Mouse (Mus musculus) spleen, embryonic (tissue): Measurements from ENCODE around the gene Rcan2.

Experiments used
- CTCF ChIA-PET: fragments of 350-600 bp; sonication (Branson Sonifier 250); formaldehyde crosslinking; loops from one replicate; lab custom pipeline; 2022; lab: Charles Lee

Gene Rcan2

DNA sequence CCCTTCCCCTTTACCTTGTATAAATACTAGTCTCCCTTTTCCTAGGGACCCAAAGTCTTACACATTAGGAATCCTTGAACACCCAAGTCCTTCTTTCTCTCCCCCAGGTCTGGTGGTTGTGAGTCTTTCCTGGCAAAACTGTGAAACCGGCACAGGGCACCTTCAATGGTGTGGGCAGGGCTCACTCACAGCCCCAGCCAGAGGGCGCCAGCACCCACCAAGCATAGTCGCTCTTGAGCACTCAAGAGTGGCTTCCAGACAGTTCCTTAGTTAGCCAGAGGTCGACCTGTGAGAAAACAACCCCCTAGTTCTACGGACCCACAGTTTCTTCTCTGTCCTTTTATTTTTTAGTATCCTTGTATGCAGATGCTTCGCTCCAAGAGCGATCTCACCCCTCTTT is at the start of gene Rcan2:
Gene Rcan2 (plus strand): TSS at position 275 of the 400 bp plus-strand sequence.
- CTCF ChIA-PET, result interaction anchor here (0.6 kb wide), 1 partner anchor 68 kb away, joined by 4 read pairs; no protein-coding TSS in a partner anchor

DNA sequence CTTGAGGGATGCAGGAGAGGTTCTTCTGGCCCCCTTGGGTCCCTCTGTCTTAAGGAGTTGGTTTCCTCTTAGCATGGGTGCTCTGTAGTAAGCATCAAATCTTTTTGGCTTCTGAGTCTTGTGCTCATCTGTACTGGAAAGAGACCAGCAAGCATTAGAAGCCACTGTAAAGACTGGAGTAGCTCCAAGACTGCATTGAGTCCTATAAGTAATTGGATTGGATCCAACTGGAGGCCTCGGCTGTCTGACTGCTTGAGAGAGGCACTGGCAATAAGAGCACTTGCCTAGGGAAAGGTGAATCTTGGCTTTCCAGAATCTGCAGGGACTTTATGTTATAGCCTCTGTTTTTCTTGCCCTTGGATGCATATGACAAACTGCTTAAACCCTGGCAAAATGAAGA is 48.3 kb upstream of the Rcan2 start:
- CTCF ChIA-PET, result no interaction called here

DNA sequence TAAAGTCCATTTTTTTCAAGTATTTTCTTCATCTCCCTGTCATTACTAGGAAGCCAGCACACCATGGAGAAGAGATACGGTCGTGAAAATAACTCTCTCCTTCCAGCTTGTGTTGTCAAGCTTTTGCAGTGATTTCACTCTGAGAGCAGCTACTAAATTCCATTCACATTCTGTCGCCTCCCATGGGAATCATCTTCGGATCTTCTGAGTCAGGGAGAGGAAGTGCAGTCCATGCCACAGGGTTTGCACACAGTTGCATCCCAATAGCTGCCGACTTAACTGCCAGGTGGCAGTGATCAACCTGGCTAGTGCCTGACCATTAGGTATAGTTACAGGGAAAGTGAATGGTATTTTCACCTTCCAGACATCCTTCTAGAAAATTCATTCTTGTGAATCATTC is 46.5 kb upstream of the Rcan2 start:
- CTCF ChIA-PET, result no interaction called here

DNA sequence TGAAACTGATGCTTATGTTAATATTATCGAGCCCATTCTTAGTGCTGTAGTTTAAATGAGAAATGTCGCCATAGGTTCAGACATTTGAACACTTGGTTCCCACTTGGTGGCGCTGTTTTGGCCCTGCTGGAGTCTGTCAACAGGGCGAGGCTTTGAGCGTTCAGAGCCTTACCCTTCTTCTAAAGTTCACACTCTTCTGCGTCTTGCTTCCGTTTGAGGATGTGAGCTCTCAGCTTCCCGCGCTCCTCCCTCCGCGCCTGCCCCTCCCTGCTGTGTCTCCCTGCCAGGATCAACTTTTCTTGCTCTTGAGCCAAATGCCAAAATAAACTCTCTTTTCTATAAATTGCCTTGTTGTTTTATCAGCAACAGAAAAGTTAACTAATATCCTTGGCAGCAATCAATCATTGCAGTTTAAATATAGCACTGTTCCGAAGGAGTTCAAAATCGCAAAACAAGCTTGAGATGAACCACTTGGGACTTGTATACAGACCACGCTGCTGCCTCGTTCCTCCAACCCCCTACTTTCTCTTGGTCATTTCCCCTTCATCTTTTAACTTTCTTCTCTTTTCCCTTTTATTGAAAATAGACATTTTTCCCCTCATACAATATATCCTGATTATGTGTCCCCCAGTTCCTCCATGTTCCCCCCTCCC is 42.4 kb upstream of the Rcan2 start:
- CTCF ChIA-PET, result interaction anchor here (0.7 kb wide), 1 partner anchor 48 kb away, joined by 6 read pairs; no protein-coding TSS in a partner anchor

DNA sequence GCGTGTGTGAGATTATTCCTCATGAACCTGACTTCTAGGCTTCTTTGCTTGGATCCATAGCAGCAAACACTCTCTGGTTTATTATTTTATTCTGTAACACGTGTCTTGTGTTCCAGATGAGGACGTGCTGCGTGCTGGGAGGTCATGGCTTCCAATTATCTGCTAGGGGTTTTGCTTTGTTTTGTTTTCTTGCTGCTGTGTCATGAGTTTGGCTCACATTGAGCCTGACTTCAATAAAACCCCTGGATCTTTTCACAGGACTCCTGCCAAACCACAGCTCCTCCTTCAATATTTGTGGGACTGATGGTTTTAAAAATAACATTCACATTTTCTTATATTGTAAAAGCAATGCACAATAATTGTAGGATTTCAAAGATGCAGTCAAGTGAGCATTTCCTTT is 16.6 kb upstream of the Rcan2 start:
- CTCF ChIA-PET, result no interaction called here

DNA sequence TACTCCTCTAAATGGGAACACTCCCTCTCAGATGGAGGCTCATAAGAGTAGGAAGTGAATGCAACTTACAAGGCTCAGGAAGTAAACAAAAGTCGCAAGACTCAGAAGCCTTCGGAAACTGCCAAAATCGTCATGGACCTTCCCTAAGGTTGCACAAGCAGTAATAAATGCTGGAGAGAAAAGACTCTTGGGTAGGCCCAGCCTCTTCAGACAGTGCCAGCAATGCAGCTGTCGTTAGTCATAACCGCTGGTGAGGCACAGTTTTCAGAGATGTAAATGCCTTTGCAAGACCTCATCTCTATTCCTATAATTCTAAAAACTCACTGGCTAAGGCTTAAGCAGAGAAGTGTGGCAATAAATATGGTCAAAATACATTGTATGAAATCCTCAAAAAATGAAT is 12.9 kb upstream of the Rcan2 start:
- CTCF ChIA-PET, result no interaction called here

DNA sequence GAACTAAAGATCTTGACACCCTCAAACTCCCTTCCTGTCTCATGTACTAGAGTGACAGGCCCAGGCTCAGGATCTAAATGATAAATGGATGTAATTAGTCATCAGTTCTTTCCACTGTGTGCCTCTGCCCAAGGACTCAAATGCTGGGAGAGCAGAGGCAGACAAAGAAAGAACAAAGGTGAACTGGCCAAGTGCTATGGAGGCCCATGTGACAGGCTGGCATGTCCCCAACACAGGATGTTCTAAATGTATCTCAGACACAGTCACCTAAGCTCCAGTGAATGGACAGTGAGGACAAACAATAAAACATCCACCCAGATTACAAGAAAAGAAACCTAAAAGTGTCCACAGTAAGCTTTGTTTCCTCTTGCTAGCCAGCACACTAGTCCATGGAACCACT is 11.8 kb upstream of the Rcan2 start:
- CTCF ChIA-PET, result no interaction called here

DNA sequence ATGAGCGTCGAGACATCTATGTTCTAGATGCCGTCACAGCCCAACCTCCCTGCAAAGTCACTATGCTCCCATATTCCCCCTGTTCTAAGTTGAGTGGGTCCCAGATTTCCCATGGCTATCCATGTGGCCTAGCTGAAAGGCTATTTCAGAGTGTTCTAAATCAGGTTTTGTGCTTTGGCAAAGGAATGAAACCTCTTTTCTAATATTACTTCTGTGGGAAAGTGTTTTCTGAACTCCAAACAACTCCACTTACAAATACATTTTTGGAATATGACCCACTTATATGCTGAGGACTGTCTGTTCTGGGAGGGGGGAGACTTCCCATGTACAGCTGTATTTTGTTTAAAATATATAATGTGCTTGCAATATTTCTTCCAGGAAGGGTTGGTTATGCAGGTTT is 9.4 kb upstream of the Rcan2 start:
- CTCF ChIA-PET, result no interaction called here

DNA sequence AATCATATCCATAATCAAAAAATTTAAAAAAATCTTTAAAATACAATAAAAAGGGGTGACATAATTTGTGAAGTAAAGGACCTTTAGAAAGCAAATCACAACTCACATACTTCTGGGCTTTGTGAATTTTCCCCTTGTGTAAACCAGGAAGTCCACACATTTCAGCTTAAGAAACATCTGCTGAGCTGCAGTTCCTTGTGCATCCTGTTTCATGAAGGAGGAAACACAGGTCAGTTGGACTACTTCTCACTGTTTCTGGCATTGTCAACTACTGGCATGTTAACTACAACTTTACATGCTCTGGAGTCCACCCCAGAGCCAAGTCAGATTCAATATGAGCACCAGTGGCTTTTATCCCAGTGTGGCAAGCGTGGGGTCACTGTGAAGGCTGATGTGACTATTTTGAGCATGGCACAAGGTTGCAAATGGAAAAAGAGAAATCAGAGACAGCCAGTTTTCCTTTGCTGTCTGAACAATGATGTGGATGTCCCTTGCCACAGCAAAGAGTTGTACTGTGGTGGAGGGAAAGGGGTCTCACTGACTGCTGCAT is 6.3 kb upstream of the Rcan2 start:
- CTCF ChIA-PET, result no interaction called here

DNA sequence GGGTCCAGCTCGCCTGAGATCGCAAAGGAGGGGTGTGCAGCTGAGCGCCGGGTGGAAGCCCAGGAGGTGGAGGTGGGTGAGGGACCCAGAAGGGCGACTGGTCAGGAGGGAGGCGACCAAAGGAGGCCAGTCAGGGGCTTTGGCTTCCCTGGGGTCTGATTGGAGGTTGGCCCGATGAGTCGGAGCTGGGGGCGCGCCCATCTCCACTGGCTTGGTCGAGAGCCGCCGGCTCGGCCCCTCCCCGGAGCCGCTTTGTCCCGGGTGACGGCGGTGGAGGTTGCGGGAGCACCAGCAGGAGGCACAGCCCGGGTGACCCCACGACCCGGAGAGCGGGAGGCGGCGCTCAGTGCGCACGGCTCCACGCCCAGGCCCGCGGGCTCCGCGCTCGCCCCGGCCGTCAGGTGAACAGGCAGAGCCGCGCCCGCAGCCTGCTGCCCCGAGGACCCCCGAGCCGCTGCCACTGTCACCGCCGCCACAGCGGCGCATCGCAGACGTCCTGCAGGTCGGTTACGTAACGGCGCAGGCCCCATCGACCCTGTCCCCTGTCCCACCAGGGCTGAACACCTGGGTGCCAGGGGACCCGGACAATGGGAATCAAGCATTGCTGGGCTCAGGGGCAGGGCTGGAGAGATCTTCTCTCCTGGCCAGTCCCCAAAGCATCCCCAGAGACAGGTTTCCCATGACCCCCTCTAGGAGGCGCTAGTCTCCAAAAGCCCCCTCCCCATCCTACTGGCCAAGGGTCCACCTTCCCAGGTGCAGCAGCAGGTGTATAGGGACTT is 633 bp downstream of the Rcan2 start:
- CTCF ChIA-PET, result interaction anchor here (0.6 kb wide), 1 partner anchor 68 kb away, joined by 4 read pairs; no protein-coding TSS in a partner anchor

DNA sequence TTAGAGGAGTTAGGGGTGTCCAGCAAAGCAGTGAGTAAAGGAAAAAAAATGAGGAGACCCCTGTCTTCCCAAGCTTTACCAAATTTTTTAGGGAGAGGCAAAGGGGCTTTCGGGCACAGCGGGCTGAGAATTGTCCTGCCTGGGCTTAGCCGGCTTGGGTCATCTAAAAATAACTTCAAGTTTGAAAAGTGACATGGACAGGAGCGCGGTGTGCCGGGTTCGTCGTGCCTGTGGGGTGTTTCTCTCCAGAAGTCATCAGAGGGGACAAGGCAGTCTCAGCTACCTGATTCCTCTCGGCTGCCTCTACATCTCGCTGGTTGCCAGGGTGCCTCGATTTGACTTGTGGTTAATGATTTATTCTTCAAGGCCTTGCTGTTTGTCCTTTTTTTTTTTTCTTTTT is 1.3 kb downstream of the Rcan2 start:
- CTCF ChIA-PET, result no interaction called here

DNA sequence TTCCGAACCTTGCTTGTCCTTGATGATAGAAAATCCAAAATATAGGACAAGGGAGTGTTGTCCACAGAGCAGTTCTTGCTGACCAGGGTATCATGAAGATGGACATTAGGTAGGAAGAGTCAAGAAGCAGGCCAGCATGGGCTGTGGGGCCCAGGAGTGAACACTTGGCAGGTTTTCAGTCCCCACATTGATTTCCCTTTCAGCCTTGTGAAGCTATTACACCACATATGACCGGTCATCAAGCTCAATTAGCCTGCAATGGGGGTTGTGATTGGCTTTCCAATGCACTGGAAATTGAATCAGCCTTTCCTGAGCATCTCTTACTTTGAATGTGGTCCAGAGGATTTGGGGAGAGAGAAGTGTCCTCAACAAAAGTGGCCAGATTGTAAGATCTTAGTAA is 2.0 kb downstream of the Rcan2 start:
- CTCF ChIA-PET, result no interaction called here

DNA sequence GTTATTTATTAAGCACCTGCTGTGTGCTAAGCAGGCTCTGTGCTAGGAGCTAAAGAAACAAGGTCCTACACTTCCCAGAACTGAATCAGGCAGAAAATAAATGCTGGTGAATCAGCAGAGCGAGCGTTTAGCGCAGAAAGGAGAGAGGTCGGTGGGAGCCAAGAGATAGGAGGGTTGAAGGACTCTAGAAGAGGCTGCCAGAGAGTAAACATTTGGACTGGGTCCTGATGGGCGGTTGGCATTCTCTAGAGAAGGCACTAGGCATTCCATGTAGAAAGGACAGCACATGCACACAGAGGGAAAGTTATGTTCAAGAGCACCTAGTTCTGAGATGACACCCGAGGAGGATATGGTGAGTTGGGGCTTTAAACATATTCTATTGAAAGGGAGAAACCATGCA is 2.6 kb downstream of the Rcan2 start:
- CTCF ChIA-PET, result no interaction called here

DNA sequence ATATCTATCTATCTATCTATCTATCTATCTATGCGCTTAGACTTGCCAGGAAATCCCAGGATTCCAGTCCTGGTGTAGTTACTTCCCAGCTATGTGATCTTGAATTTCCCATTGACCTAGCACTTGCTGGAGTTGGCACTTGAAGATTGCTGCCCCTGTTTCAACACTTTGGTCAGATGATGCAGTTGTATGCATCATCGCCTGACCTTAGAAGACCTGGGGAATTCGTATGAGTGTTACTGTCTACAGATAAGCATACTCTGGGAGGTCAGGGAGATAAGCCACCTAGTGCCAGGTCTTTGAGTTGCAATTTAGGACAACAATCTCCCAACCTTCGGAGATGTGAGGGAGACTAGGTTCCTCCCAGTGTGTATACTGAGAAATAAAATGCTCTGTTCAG is 5.7 kb downstream of the Rcan2 start:
- CTCF ChIA-PET, result no interaction called here

DNA sequence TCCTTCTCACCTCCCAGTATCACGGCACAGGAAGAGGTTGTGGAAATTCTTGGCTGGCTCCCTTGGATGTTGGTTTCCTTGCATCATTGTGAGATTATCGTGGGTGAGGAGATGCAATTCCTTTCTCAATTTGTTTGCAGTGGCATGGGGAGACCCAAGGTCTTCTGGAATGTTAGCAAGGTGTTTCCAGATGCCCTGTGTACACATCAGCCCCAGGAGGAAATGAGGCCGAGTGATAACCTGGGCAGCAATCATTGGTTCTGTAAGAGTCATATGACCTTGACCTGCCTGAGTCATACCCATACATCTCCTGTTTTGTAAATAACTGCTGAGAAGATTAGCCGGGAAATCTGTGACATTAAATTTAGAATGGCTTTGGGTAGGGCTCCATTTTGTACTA is 10.3 kb downstream of the Rcan2 start:
- CTCF ChIA-PET, result no interaction called here

DNA sequence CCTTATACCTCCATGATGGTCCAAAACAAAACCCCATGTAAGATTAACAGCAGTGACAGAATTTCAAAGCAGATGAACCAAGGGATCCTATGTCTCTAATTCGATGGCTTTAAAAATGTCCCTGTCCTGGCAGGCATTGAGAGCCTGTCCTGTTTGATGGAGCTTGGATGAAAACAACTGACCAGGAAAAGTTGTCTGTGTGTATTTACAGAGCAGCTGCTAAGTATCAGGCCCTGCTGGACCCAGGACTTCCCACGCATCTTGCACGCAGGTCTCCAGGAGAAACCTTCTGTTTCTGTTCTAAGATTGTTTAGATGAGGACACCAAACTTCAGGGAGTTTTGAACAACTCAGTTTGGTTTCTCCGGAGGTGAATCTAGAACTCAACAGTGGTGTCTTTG is 14.2 kb downstream of the Rcan2 start:
- CTCF ChIA-PET, result no interaction called here

DNA sequence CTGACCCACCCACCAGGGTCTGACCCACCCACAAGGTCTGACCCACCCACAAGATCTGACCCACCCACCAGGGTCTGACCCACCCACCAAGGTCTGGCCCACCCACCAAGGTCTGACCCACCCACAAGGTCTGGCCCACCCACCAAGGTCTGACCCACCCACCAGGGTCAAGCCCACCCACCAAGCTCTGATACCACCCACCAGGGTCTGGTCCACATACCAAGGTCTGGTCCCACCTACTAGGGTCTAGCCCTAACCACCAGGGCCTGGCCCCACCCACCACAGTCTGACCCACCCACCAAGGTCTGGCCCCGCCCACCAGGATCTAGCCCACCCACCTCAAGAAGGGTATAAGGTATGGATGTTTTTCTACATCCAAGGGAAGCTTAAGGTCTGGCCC is 15.3 kb downstream of the Rcan2 start:
- CTCF ChIA-PET, result no interaction called here

DNA sequence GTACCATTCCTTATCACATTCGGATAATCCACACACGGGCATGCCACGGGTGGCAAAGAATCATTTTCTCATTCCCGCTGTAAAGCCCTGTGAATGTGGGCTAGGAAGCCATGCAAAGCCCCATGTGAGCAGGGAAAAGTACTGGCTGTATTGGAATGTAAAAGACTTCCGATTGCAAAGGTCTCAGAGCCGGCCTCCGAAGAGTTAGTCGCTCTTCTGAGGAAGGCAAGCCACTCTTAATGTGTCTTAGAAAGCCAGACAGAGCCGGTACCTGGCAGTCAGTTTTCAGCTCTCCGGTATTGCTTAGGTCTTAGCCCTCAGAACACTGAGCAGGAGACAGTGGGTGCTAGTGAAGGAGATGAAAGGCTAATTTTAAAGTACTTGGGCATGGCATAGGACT is 16.0 kb downstream of the Rcan2 start:
- CTCF ChIA-PET, result no interaction called here

DNA sequence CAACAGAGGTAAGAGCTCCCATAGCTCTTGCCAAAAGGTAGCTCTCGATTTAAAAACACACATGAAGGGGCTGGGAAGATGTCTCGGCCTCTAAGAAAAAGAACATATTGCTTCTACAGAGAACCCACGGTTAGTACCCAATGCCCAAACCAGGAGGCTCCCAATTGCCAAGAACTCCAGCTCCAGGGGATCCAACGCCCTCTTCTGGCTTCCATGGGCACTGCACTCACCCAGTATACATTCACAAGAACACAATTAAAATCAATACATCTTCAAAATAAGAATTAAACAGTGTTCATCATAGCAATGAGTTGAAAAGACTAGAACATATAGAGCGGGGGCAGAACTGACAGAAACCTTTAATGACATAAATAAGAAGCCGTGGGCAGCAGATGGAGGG is 17.2 kb downstream of the Rcan2 start:
- CTCF ChIA-PET, result no interaction called here

DNA sequence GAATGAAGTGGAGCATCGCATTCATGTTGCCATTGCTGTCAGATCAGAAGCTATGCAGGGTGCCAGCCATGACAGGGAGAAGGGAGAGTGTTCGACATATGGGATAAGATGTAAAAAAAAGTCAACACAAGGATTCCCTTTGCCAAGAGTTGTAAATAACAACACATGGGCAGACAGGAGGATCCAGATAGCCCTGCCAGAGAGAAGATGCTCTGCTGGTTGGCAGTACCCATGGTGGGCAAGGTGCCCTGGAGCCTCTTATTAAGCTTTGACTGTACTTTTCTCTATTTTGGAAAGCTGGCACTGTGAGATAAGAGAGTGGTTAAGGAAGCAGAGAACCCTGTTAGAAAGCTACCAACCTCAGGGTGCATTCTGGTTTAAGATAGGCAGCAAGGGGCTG is 19.8 kb downstream of the Rcan2 start:
- CTCF ChIA-PET, result no interaction called here

DNA sequence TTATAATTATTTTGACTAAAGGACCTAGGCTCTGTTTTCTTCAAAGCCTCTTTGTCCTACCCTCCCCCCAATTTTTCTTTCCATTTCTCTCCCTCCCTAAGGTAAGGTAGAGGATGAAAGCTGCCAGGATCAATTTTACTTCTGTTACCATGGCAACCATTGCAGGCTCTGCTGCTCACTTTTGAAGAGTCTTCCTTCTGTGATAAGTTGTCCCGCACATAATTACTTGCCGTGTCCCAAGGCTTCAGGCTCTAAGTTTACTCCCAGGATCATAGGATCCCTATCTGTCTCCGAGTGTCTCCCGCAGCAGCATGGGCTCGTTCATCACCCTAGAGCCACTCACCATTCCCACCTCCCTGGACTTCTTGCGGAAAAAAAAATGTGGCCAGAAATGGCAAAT is 21.1 kb downstream of the Rcan2 start:
- CTCF ChIA-PET, result no interaction called here

DNA sequence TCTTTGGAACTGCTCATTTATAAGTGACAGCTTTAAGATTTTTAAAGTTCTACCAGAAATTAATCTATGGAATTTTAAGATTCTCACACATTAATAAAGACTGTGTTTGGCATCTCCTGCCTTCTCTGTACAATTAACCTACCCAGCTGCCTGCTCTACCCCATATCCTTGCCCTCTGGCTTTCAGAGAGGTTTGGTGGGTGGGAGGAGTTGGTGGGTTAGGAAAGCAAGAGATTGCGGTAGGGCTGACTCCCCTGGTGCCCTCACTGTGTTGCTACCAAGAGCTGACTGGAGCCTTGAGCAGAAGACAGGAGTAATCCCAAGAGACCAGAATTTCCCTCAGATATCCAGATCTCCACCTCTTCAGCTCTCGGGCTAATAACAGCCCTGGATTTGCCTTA is 21.5 kb downstream of the Rcan2 start:
- CTCF ChIA-PET, result no interaction called here

DNA sequence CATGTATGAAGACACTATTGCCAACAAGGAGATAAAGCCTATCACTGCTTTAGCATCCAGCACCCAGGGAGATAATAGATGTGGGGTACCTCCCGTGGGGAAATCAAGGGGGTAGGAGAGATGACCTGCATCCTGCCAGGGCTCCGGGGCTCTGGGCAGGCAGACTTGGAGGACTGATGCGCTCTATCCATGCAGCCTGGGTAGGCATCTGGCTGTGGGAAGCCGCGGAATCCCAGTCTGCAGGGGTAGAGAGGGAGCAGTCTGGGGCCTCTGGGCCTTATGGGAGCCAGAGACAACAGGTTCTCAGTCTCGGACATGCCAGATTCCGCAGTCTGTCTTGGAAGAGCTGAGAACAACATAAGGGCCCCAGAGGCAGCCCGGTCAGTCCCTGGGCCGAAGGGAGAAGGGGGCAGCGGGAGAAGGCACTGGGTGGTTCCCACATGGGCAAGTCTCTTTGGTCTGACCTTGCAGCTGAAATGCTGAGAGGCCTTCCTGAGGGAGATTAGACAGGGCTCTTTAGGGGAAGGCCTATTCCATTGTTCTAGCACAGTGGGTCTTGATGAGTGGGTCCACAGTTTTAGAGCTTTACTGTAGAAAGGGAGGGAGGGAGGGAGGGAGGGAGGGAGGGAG is 23.7 kb downstream of the Rcan2 start:
- CTCF ChIA-PET, result no interaction called here
